Mouse (Mus musculus) right cerebral cortex, postnatal 14 days (tissue): ENCODE measurements around the gene Nrcam.
"Not testable (repeated sequence)": the region's sequence is repeated elsewhere in the genome, so short reads cannot be mapped to it uniquely, and the experiment has no call there.

Experiments
- DNase-seq: peaks from one replicate; pipeline ENCODE4 v3.0.0; 2022

The Nrcam gene

DNA sequence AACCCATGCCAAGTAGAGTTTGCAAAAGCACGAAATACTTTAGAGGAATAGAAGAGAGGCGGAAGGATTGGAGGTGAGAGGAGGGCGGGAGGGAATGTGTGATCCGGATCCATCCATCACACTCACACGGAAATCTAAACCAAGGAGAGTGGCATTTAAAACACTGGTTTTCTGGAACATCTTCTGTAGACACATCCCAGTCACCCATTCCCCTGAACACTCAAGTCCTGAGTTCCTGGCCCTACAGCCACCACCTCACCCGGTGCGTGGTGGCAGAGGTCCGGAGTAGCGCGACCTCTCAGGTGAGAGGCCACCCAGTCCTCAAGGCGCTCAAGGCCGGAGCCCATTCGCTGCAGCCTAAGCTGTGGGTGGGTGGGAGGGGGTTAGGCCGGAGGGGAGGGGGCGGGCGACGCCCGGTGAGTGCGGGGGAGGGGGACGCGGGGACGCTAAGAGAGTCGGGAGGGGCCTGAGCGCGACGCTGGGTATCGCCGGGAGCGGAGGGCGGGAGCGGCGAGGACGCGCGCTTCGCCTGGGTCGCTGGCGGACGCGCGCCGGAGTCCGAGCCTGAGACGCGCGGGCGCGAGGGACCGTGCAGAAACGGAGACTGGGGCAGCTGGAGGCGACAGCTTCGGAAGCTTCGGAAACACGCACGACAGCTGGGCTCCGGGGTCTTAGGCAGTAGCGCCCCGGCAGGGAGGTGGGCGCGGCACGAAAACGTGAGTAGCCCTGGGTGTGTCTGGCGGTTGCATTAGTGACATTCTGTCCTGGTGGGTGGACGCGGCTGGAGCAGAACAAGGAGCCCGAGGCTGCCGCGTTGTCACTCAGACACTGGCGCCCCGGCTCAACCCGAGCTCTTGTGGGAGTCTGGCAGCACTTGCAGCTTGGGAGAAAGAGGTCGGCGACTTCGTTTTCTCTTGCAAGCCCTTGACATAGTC is at the start of gene Nrcam:
TSS of gene Nrcam (plus strand) at position 505 of the 935 bp plus-strand sequence.
- DNase-seq: peak; percentile 76

DNA sequence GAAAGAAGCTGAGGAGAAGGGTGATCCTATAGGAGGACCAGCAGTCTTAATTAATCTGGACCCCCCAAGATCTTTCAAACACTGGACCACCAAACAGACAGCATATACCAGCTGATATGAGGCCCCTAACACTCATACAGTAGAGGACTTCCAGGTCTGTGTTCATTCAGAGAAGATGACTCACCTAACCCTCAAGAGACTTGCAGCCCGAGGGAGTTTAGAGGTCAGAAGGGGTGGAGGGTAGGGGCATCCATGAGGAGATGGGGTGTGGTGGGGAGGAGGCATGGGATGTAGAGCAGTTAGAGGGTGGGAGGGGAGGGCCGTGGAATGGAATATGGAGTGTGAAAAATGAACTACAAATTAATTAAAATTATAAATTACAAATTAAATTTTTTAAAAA is 48.5 kb upstream of the Nrcam start:
- not testable (repeated sequence) for DNase-seq

- DNase-seq: no peak
Measured at GRCm38 (mm10) chr12:44281534-44281933, 47.2 kb upstream of the Nrcam start.

DNA sequence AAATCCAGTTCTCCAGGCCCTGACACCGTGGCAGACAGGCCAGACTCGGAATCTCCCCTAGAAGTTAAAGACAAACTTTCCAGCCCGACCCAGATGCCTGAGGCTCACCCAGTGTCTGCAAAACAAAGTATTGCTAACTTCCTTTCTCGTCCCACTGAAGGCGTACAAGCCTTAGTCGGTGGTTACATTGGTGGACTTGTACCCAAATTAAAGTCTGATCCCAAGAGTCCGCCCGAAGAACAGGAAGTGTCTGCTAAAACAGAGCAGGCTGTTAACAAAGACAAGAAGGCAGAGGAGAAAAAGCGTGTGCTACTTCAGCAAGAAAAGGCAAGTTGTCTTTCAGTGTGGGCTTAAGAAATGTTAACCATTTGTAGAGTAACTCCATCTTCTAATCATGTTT is 45.3 kb upstream of the Nrcam start:
- no peak for DNase-seq

DNA sequence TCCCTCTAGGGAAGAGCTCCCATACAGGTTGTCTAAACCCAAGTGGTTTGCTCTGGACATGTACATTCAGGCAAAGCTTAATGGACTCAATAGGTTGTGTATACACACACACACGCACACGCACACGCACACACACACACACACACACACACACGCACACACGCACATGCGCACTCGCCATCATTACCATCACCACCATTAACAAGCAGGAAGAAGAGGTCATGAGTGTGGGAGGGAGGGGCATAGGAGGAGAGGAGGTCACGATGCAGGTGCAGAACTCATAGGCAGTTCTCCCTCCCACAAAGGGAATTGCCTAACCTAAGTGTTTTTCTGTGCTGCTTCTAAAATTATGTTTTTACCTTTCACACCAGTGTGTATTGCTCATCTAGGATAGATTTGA is 41.7 kb upstream of the Nrcam start:
- DNase-seq: no peak

DNA sequence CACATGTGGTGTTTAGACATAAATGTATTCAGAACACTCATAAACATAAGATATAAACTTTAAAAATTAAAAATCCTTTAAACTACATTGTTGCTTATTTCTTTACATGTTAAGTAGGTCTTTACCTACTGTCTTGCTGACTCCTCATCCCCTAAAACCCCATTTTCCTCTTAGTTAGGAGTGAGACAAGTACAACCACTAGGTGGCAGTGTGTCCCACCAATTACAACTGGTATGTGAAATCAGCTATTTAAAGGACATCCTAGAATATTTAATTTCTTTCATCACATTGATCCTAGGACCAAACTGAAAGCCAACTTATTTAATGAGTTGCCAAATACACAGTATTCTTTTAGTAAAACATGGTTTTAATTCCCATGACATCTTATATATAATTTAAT is 36.4 kb upstream of the Nrcam start:
- DNase-seq: peak; percentile 78

- DNase-seq: no peak
Measured at GRCm38 (mm10) chr12:44300793-44301192, 27.9 kb upstream of the Nrcam start.

DNA sequence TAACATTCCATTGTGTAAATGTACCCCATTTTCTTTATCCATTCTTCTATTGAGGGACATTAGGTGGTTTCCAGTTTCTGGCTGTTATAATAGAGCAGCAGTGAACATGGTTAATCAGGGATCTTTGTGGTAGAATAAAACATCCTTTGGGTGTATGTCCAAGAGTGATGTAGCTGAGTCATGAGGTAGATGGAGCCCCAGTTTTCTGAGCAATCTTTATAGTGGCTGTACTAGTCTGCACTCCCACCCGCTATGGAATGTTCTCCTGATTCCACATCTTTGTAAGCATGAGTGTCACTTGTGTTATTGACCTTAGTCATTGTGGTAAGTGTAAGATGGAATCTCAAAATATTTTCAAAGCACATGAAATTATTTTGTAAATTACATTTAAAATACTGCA is 24.7 kb upstream of the Nrcam start:
- DNase-seq: no peak

- no peak for DNase-seq
Measured at GRCm38 (mm10) chr12:44304869-44305268, 23.8 kb upstream of the Nrcam start.

DNA sequence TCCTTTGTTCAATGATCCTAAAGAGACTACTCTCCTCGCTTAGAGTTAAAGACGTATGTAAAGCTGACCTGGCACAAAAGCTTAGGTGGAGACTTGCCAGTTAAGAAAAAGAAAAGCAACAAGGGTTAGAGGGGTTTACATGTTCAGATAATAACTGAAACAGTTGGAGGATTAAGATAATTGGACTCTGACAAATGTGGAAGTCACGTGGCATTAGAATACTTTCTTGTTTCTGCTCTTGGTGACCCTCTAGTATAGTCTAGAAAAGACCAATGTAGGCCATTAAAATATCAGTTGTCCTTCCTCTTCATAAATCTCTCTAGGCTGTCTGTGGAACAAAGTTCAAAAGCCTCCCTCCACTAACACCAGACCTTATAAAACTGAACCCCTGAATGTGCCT is 20.5 kb upstream of the Nrcam start:
- DNase-seq: no peak

DNA sequence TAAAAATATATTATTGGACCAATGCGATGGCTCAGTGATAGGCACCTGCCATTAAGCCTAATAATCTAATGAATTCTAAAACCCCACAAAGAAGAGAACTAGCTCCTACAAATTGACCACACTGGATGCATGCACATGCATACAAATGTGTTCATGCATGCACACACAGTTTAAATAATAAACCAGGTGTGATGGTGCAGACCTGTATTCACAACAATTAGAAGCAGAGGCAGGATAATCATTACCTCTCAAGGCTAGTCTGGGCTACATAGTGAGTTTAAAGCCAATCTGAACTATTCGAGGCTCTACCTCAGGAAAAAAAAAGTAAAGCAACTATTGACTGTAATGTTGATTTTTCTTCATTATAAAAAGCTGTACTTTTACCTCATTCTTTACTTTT is 13.5 kb upstream of the Nrcam start:
- no peak for DNase-seq

GRCm38 (mm10) chr12:44325091-44325490 is 3.6 kb upstream of the Nrcam start:
- no peak for DNase-seq

DNA sequence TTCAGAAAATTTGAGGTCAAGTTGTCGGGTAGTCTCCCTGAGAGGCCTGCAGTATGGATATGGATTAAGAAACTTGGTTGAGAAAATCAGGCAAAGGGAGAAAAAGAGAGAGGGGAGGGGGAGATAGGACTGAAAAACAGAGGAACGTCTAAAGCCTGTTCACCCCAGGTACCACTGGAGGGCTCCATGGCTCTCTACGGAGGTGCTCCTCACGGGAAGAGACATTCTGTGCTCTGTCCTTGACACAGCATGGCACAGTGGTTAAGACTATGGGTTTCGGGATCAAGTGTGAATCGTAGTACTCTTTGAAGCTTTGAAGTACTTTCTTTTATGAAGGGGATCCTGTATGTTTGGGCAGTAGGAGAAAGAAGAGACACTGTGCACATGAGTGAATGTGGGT is 1.2 kb upstream of the Nrcam start:
- DNase-seq: peak; percentile 42

DNA sequence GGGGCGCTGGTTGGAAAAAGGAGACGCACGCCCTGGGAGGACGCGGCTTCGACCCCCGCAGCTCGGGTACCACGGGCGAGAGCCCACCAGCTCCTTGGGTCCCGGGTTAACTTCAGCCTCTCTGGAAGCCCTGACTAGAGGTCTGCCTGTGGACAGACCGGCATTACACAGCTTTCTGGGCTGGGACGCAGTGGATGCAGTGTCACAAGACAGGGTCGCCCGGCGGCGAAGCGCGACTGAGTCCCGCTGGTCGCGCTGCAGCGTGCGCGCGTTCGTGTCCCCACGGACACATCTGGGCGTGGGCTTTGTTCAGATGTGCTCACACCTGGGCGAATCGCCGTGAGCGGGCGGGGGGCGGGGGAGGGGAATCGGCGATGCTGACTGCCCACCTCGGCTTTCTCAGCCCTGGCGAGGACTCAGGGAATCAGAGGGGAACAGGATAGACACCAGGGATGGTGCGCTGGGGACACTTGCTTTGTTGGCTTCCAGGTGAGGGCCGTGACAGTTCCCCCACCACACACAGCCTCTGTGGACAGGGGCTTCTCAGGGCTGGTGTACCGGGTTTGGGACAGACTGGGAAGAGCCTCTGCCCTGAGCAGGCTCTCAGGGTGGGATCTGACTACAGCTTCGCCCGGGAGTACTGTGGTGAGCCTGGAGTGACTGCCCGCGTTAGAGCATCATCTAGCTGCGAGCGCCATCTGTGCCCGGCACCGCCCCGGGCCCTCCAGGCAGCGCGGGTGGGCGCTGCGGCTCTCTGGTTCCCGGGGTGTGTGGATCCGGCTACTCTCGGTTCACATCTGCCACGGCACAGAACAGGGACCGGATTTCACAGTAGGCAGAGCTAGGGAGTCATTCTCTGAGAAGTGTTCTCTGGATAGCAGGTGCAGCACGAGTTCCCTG is 881 bp downstream of the Nrcam start:
- DNase-seq: peak; percentile 57

DNA sequence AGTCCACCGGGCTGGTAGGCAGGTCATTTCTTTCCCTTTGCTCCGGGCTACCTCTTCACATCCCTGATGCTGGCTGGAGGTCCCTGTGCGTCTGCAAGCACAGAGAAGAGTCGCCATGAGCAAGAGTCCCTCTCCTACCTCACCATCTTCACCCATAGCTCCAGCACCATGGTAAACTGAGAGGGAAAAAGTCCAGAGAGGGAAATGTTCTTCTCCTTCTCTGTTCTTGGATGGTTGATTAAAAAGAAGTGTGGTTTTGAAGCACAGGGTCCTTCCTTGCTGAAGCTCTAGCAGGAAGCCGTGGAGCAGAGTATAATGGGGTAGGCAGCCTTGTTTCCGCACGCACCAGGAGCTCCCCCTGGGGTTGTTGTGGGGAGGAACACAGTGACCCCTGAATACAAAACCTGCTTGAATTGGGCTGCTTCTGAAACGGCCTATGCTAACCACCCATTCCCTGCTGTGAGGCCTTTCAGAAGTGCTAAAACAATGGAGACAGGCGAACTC is 1.6 kb downstream of the Nrcam start:
- peak; percentile 14 for DNase-seq

- DNase-seq: no peak
Measured at GRCm38 (mm10) chr12:44337136-44337640, 8.5 kb downstream of the Nrcam start.

DNA sequence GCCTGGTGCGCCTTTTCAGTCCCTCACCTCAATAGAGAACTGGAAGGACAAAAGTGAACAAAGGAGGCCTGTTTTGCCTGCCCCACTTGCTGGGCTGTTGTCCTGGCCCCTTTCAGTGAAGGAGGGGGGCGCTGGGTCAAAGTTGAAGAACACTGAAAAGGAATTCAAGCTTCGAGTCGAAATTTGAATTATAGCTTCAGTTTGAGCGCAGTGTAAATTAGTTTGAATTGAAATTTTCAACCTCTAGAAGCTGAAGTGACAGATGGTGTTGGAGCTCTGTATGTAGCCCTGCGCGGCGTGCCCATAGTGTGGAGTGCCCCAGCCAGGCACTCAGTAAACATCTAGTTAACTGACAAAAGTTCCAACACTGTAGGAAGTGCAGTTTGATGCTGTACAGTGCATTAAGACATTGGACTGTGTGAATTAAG is 9.5 kb downstream of the Nrcam start:
- no peak for DNase-seq

GRCm38 (mm10) chr12:44344075-44344474 is 15.4 kb downstream of the Nrcam start:
- no peak for DNase-seq

- no peak for DNase-seq
Measured at GRCm38 (mm10) chr12:44345251-44345650, 16.6 kb downstream of the Nrcam start.

DNA sequence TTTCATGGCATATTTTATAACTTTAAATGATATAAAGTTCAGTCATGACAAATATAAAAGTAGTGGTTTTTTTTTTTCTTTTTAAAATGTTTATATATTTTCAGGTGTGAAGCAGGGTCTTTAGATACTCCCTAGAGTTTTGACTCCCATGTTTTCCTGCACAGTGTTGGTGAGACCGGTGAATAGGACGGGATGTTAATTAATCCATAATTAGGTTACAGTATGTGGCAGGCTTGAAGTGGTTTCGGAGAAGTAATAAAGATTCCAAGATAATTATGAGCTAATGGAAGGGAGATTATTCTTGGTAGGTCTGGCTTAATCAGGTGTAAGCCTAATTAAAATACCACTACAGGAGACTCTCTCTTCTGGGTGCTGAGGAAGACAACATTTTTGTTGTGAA is 17.5 kb downstream of the Nrcam start:
- DNase-seq: no peak

- no peak for DNase-seq
Measured at GRCm38 (mm10) chr12:44355116-44355515, 26.4 kb downstream of the Nrcam start.

DNA sequence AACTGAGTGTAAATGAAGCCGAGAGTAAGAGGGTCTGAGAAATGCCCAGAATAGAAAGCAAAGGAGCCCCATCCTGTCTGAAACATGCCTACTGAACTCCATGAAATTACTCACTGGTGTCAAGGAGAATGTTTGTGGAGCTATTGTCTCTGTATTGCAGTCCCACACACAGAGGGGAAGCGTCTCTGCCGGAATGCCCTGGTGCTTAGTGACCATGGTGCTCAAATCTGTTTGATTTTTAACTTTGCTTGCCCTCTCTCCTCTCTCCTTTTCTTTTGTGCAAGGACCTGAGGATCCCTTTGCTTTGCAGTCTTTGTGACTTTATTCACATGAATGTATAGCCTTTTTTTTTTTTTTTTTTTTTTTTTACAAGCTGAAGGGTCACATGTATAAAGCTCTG is 28.8 kb downstream of the Nrcam start:
- DNase-seq: no peak

- no peak for DNase-seq
Measured at GRCm38 (mm10) chr12:44357881-44358280, 29.2 kb downstream of the Nrcam start.
